Mouse (Mus musculus): ENCODE results near the gene Slc1a5. TPM values are rescaled to one million over a fixed set of nuclear protein-coding genes. Genes with fewer than 3 reads are reported as not detected.

Slc1a5 gene
- polyA plus RNA-seq, 1 experiment: 101 TPM

DNA sequence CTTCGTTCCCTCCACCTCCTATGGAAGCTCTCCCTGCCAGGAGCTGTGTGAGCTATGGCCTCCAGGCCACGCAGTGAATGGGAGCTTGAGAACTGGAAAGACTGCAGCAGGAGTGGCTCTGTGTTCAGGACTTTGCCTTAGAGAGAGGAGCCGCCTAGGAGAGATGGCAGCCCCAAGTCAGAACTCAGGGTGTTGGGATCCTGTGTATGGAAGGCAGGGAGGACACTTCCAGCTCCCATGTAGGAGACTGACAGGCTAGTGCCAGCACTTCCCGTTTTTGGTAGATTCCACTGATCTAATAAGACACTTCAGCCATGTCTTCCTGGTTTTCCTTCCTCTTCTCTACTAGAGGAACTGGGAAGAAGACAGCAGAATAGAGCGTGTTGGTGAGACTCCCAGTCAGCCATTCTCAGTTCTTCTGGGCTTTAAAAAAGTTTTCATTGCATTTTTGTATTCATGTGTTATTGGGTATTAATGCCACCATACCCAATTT, 39.2 kb downstream of the Slc1a5 start:
- H3K4me3 ChIP-seq (ENCODE audit: low read depth, low read length): no peak overlapping the region
- no peaks in the 10 kb centered on the region for H3K36me3 ChIP-seq (ENCODE audit: control insufficient read depth, insufficient read depth, low read length, poor library complexity, severe bottlenecking)
- H3K9me3 ChIP-seq (replicated peaks; ENCODE audit: control insufficient read depth, insufficient read depth, low read length, poor library complexity, severe bottlenecking): no peaks in the 10 kb centered on the region
- H3K27me3 ChIP-seq (ENCODE audit: control insufficient read depth, insufficient read depth, low read length, poor library complexity, severe bottlenecking): no peaks in the 10 kb centered on the region
- H3K4me1 ChIP-seq (ENCODE audit: control insufficient read depth, insufficient read depth, low read length): no peaks in the 10 kb centered on the region
- H3K27ac ChIP-seq (ENCODE audit: insufficient read depth, low read length): no peak overlapping the region
- TF ChIP-seq CTCF (IDR thresholded peaks at IDR 0.05; ENCODE audit: low read depth, low read length) (no peak), POLR2A (IDR thresholded peaks at IDR 0.05; ENCODE audit: insufficient read depth, low read length) (no peak), EP300 (IDR thresholded peaks at IDR 0.05; ENCODE audit: insufficient read depth, low read depth, low read length) (no peak)
- H3K9ac ChIP-seq (ENCODE audit: low read depth, poor library complexity, severe bottlenecking): no peak overlapping the region

DNA sequence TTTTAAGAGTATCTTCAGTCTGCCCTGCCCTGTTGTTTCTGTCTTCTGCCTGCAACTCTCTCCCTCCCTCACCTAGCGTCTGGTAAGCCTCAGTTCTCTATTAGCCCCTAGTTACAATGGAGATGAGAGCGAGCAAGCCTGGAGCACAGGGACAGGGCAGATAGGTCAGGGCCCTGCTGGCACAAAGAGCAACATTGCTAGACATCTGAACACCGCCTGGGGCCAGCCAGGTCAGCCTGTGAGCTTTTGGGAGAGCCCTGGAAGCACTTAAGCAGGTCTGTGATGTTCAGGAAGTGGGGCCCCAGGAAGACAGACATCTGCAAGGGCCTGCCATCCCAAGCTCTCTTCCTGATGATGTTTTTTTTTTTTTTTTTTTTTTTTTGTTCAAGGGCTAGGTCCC, 40.0 kb downstream of the Slc1a5 start:
- TF ChIP-seq POLR2A (IDR thresholded peaks at IDR 0.05; ENCODE audit: insufficient read depth, low read length) (no peak), EP300 (IDR thresholded peaks at IDR 0.05; ENCODE audit: insufficient read depth, low read depth, low read length) (no peak), CTCF (IDR thresholded peaks at IDR 0.05; ENCODE audit: low read depth, low read length) (no peak)
- Histone ChIP-seq H3K9ac (ENCODE audit: low read depth, poor library complexity, severe bottlenecking) (no peak overlapping the region), H3K9me3 (replicated peaks; ENCODE audit: control insufficient read depth, insufficient read depth, low read length, poor library complexity, severe bottlenecking) (no peaks in the 10 kb centered on the region), H3K4me3 (ENCODE audit: low read depth, low read length) (no peak overlapping the region), H3K27ac (ENCODE audit: insufficient read depth, low read length) (no peak overlapping the region), H3K27me3 (ENCODE audit: control insufficient read depth, insufficient read depth, low read length, poor library complexity, severe bottlenecking) (no peaks in the 10 kb centered on the region), H3K36me3 (ENCODE audit: control insufficient read depth, insufficient read depth, low read length, poor library complexity, severe bottlenecking) (no peaks in the 10 kb centered on the region), H3K4me1 (ENCODE audit: control insufficient read depth, insufficient read depth, low read length) (no peaks in the 10 kb centered on the region)

DNA sequence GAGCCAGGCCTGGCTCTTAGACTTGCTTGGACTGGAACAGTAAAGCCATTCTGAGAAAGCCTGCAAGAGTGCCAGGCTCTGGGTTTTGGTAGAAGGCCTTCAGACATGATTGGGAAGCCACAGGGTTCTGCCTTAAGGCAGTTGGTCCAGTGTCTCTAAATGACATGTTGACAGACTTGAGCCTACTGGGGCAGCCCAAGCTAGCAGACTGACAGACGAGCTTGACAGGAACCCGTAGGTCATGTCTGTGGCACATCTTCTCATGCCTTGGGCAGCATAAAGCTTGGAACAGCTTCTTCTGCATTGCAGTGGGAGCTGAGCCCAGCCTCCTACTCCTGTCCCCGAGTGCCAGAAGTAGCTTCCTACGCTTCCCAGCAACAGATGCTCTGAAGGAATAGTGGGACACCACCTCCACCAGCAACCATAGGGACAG, 40.5 kb downstream of the Slc1a5 start:
- Histone ChIP-seq H3K9ac (ENCODE audit: low read depth, poor library complexity, severe bottlenecking) (no peak overlapping the region), H3K9me3 (replicated peaks; ENCODE audit: control insufficient read depth, insufficient read depth, low read length, poor library complexity, severe bottlenecking) (no peaks in the 10 kb centered on the region), H3K4me1 (ENCODE audit: control insufficient read depth, insufficient read depth, low read length) (no peaks in the 10 kb centered on the region), H3K27ac (ENCODE audit: insufficient read depth, low read length) (no peak overlapping the region), H3K36me3 (ENCODE audit: control insufficient read depth, insufficient read depth, low read length, poor library complexity, severe bottlenecking) (no peaks in the 10 kb centered on the region), H3K27me3 (ENCODE audit: control insufficient read depth, insufficient read depth, low read length, poor library complexity, severe bottlenecking) (no peaks in the 10 kb centered on the region), H3K4me3 (ENCODE audit: low read depth, low read length) (no peak overlapping the region)
- TF ChIP-seq EP300 (IDR thresholded peaks at IDR 0.05; ENCODE audit: insufficient read depth, low read depth, low read length): no peak
- no peak for TF ChIP-seq POLR2A (IDR thresholded peaks at IDR 0.05; ENCODE audit: insufficient read depth, low read length)
- no peak for TF ChIP-seq CTCF (IDR thresholded peaks at IDR 0.05; ENCODE audit: low read depth, low read length)

- no peaks in the 10 kb centered on the region for H3K27me3 ChIP-seq (ENCODE audit: control insufficient read depth, insufficient read depth, low read length, poor library complexity, severe bottlenecking)
- H3K9me3 ChIP-seq (replicated peaks; ENCODE audit: control insufficient read depth, insufficient read depth, low read length, poor library complexity, severe bottlenecking): no peaks in the 10 kb centered on the region
- no peak overlapping the region for H3K4me3 ChIP-seq (ENCODE audit: low read depth, low read length)
- no peaks in the 10 kb centered on the region for H3K36me3 ChIP-seq (ENCODE audit: control insufficient read depth, insufficient read depth, low read length, poor library complexity, severe bottlenecking)
- no peaks in the 10 kb centered on the region for H3K4me1 ChIP-seq (ENCODE audit: control insufficient read depth, insufficient read depth, low read length)
- H3K27ac ChIP-seq (ENCODE audit: insufficient read depth, low read length): no peak overlapping the region
- no peak overlapping the region for H3K9ac ChIP-seq (ENCODE audit: low read depth, poor library complexity, severe bottlenecking)
- TF ChIP-seq CTCF (IDR thresholded peaks at IDR 0.05; ENCODE audit: low read depth, low read length) (no peak), EP300 (IDR thresholded peaks at IDR 0.05; ENCODE audit: insufficient read depth, low read depth, low read length) (no peak), POLR2A (IDR thresholded peaks at IDR 0.05; ENCODE audit: insufficient read depth, low read length) (no peak)
Measured at GRCm38 (mm10) chr7:16823734-16824133, 42.6 kb downstream of the Slc1a5 start.

DNA sequence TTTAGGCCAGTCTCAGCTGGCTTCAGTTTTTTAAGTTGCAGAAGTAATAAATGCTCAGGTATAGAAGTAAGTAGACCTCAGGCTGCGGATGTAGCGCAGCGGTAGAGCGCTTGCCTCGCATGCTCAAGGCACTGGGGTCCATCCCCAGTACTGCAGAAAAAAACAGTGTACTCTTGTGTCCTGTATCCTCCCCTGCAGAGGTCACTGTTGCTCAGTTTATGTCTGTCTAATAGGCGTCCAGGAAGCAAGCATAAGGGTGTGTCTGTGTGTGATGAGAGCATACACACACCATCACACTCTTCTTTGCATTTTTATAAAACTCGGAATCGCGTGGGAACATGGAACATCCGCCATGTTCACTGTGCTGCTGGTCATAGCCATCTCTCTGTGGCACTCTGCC, 44.6 kb downstream of the Slc1a5 start:
- H3K9ac ChIP-seq (ENCODE audit: low read depth, poor library complexity, severe bottlenecking): no peak overlapping the region
- TF ChIP-seq POLR2A (IDR thresholded peaks at IDR 0.05; ENCODE audit: insufficient read depth, low read length): no peak
- no peak for TF ChIP-seq EP300 (IDR thresholded peaks at IDR 0.05; ENCODE audit: insufficient read depth, low read depth, low read length)
- peak; percentile 1 for TF ChIP-seq CTCF (IDR thresholded peaks at IDR 0.05; ENCODE audit: low read depth, low read length)
- H3K4me3 ChIP-seq (ENCODE audit: low read depth, low read length): no peak overlapping the region
- no peaks in the 10 kb centered on the region for H3K9me3 ChIP-seq (replicated peaks; ENCODE audit: control insufficient read depth, insufficient read depth, low read length, poor library complexity, severe bottlenecking)
- no peaks in the 10 kb centered on the region for H3K27me3 ChIP-seq (ENCODE audit: control insufficient read depth, insufficient read depth, low read length, poor library complexity, severe bottlenecking)
- H3K27ac ChIP-seq (ENCODE audit: insufficient read depth, low read length): no peak overlapping the region
- peaks cover 4% of the 10 kb centered on the region for H3K36me3 ChIP-seq (ENCODE audit: control insufficient read depth, insufficient read depth, low read length, poor library complexity, severe bottlenecking)
- H3K4me1 ChIP-seq (ENCODE audit: control insufficient read depth, insufficient read depth, low read length): no peaks in the 10 kb centered on the region

- Histone ChIP-seq H3K9me3 (replicated peaks; ENCODE audit: control insufficient read depth, insufficient read depth, low read length, poor library complexity, severe bottlenecking) (no peaks in the 10 kb centered on the region), H3K27ac (ENCODE audit: insufficient read depth, low read length) (no peak overlapping the region), H3K9ac (ENCODE audit: low read depth, poor library complexity, severe bottlenecking) (no peak overlapping the region), H3K27me3 (ENCODE audit: control insufficient read depth, insufficient read depth, low read length, poor library complexity, severe bottlenecking) (no peaks in the 10 kb centered on the region), H3K4me3 (ENCODE audit: low read depth, low read length) (no peak overlapping the region), H3K4me1 (ENCODE audit: control insufficient read depth, insufficient read depth, low read length) (no peaks in the 10 kb centered on the region), H3K36me3 (ENCODE audit: control insufficient read depth, insufficient read depth, low read length, poor library complexity, severe bottlenecking) (peaks cover 8% of the 10 kb centered on the region)
- no peak for TF ChIP-seq EP300 (IDR thresholded peaks at IDR 0.05; ENCODE audit: insufficient read depth, low read depth, low read length)
- no peak for TF ChIP-seq CTCF (IDR thresholded peaks at IDR 0.05; ENCODE audit: low read depth, low read length)
- no peak for TF ChIP-seq POLR2A (IDR thresholded peaks at IDR 0.05; ENCODE audit: insufficient read depth, low read length)
Measured at GRCm38 (mm10) chr7:16826571-16826970, 45.4 kb downstream of the Slc1a5 start.
